Mouse (Mus musculus) erythroblast, embryonic 14.5 days (primary cell): ENCODE data around the gene Dchs1.

Experiments used
- GATA1 ChIP-seq: IDR thresholded peaks from 2 replicates; pipeline ENCODE4 v1.6.1; 2012; ENCODE audit warnings: low read length, inconsistent platforms, mixed read lengths
- TAL1 ChIP-seq: IDR thresholded peaks from 3 replicates; pipeline ENCODE4 v1.6.1; 2012; ENCODE audit warnings: low read length, inconsistent platforms, mixed read lengths

GRCm38 (mm10) chr7:105741978-105742377, 45.5 kb downstream of the Dchs1 start:
- TF ChIP-seq GATA1 (no peak), TAL1 (no peak)
